Comparison of ENCODE assay signal across 8 mouse cellular contexts in genomic region chr16:93917712-93918678, GRCm38 (mm10). TPM values are rescaled to one million over a fixed set of nuclear protein-coding genes. Genes with fewer than 3 reads are reported as not detected.
A peak's percentile ranks its signal among the peaks of the same experiment; 100 is the strongest.
DNase-seq lines count a peak whose midpoint lies in the region; ATAC-seq and TF ChIP-seq lines count a peak whose summit lies in the region.

No protein-coding gene starts in this region.

- TF ChIP-seq RAD21 in CH12.LX (IDR thresholded peaks at IDR 0.05; ENCODE audit: low read depth, low read length), result peak; percentile 92

- no peak overlapping the region for H3K4me2 ChIP-seq in CH12.LX (ENCODE audit: insufficient read depth, low read depth, poor library complexity, severe bottlenecking)
- H3K4me2 ChIP-seq in forebrain, embryonic 12.5 days, result peak overlapping the region; percentile 45
- peak overlapping the region; percentile 19; the same call in 1 of the 2 replicates for H3K4me2 ChIP-seq in heart, postnatal 0 days (ENCODE audit: low read depth, low read length)
- H3K4me2 ChIP-seq in liver, postnatal 0 days (ENCODE audit: low read depth, low read length), result no peak overlapping the region
- H3K4me2 ChIP-seq in neural tube, embryonic 14.5 days (ENCODE audit: low read depth, low read length), result peak overlapping the region; percentile 37; the same call in 1 of the 2 replicates

- ATAC-seq in forebrain, embryonic 12.5 days (ENCODE audit: low FRiP score), result peak; percentile 53
- ATAC-seq in heart, postnatal 0 days (ENCODE audit: insufficient read depth, low read depth), result peak; percentile 57
- ATAC-seq in liver, postnatal 0 days, result peak; percentile 64
- ATAC-seq in neural tube, embryonic 14.5 days (ENCODE audit: low read depth), result peak; percentile 58; the same call in 1 of the 2 replicates

- peak overlapping the region; percentile 7; the same call in 1 of the 2 replicates for H3K27ac ChIP-seq in CH12.LX (ENCODE audit: insufficient read depth, low read depth)
- H3K27ac ChIP-seq in forebrain, embryonic 12.5 days, result no peak overlapping the region
- no peak overlapping the region for H3K27ac ChIP-seq in heart, postnatal 0 days (ENCODE audit: low read depth)
- H3K27ac ChIP-seq in liver, postnatal 0 days (ENCODE audit: low read depth), result no peak overlapping the region
- H3K27ac ChIP-seq in neural tube, embryonic 14.5 days (ENCODE audit: low read depth, low read length), result no peak overlapping the region

- dilution Hi-C loops in CH12.LX (cut with MboI; ENCODE audit: extremely low pct_ligation_motif_present, extremely low pct_unique_long_range_greater_than_20kb, low sequenced_read_pairs), result no loop called here

- no peak overlapping the region for H3K9ac ChIP-seq in CH12.LX (ENCODE audit: insufficient read depth, low read depth)
- no peak overlapping the region for H3K9ac ChIP-seq in forebrain, embryonic 12.5 days
- H3K9ac ChIP-seq in heart, postnatal 0 days (replicated peaks; ENCODE audit: low read depth, low read length), result no peak overlapping the region
- no peak overlapping the region for H3K9ac ChIP-seq in liver, postnatal 0 days (replicated peaks)
- no peak overlapping the region for H3K9ac ChIP-seq in neural tube, embryonic 14.5 days (replicated peaks; ENCODE audit: low read depth, low read length)

- no peaks in the 10 kb centered on the region for H3K9me3 ChIP-seq in CH12.LX (replicated peaks; ENCODE audit: low read length)
- H3K9me3 ChIP-seq in forebrain, embryonic 12.5 days, result no peaks in the 10 kb centered on the region
- H3K9me3 ChIP-seq in heart, postnatal 0 days (replicated peaks; ENCODE audit: control insufficient read depth, low read length), result no peaks in the 10 kb centered on the region
- H3K9me3 ChIP-seq in liver, postnatal 0 days (ENCODE audit: low read length), result no peaks in the 10 kb centered on the region
- H3K9me3 ChIP-seq in neural tube, embryonic 14.5 days (ENCODE audit: control insufficient read depth, low read length), result no peaks in the 10 kb centered on the region

- DNase-seq in CH12.LX (ENCODE audit: extremely low read depth), result peak; percentile 98
- DNase-seq in c-Kit-positive CD71-positive TER-119-negative erythroid progenitor cells, embryonic 14.5 days (ENCODE audit: low read depth), result peak; percentile 86
- peak; percentile 75 for DNase-seq in heart, postnatal 0 days (ENCODE audit: low spot score)
- DNase-seq in kidney, postnatal 4 days, result peak; percentile 93 to 95
- peak; percentile 90 for DNase-seq in liver, postnatal 0 days
- DNase-seq in testis, postnatal 10 days (ENCODE audit: low spot score), result peak; percentile 92

- peaks cover 35 to 73% of the 10 kb centered on the region in 2 experiments for H3K4me1 ChIP-seq in CH12.LX (ENCODE audit: control insufficient read depth in 1 of 2, insufficient read depth in 2 of 2)
- peaks cover 3% of the 10 kb centered on the region; the same call in 1 of the 2 replicates for H3K4me1 ChIP-seq in forebrain, embryonic 12.5 days
- H3K4me1 ChIP-seq in heart, postnatal 0 days (ENCODE audit: control insufficient read depth, insufficient read depth), result no peaks in the 10 kb centered on the region; the same call in 1 of the 2 replicates
- H3K4me1 ChIP-seq in liver, postnatal 0 days (ENCODE audit: insufficient read depth), result no peaks in the 10 kb centered on the region; the same call in 1 of the 2 replicates
- no peaks in the 10 kb centered on the region for H3K4me1 ChIP-seq in neural tube, embryonic 14.5 days (ENCODE audit: control insufficient read depth, insufficient read depth, low read length)

- H3K79me2 ChIP-seq in CH12.LX (replicated peaks; ENCODE audit: control insufficient read depth, extremely low read depth, insufficient read depth, poor library complexity, severe bottlenecking), result no peaks in the 10 kb centered on the region

- WGBS in forebrain, embryonic 12.5 days, result 44% methylated on average over 22 of the region's 22 CpGs
- 47% methylated on average over 16 of the region's 22 CpGs for WGBS in heart, postnatal 0 days
- 52% methylated on average over 14 of the region's 22 CpGs for WGBS in liver, postnatal 0 days (ENCODE audit: insufficient replicate concordance)
- 38% methylated on average over 22 of the region's 22 CpGs for WGBS in neural tube, embryonic 14.5 days

- TF ChIP-seq EP300 in CH12.LX (IDR thresholded peaks at IDR 0.05; ENCODE audit: low read length), result peak; percentile 75
- TF ChIP-seq EP300 in heart, postnatal 0 days (IDR thresholded peaks at IDR 0.05; ENCODE audit: low read depth), result no peak
- TF ChIP-seq EP300 in liver, postnatal 0 days (IDR thresholded peaks at IDR 0.05; ENCODE audit: low read depth), result no peak

- no peak overlapping the region for H3K4me3 ChIP-seq in CH12.LX (replicated peaks in 1 of 3; ENCODE audit: low read depth in 2 of 3, low read length in 2 of 3, poor library complexity in 1 of 3)
- 0 out of 2 replicates have a peak overlapping the region, but pooled peaks have one; percentile 15 for H3K4me3 ChIP-seq in forebrain, embryonic 12.5 days (replicated peaks)
- no peak overlapping the region for H3K4me3 ChIP-seq in heart, postnatal 0 days (ENCODE audit: low read depth, low read length)
- H3K4me3 ChIP-seq in liver, postnatal 0 days (ENCODE audit: low read depth, low read length), result no peak overlapping the region
- H3K4me3 ChIP-seq in neural tube, embryonic 14.5 days (ENCODE audit: low read depth, low read length), result no peak overlapping the region

- H3K36me3 ChIP-seq in CH12.LX (replicated peaks in 1 of 2; ENCODE audit: control insufficient read depth in 1 of 2, insufficient read depth in 1 of 2, low read length in 1 of 2), result no peaks in the 10 kb centered on the region
- no peaks in the 10 kb centered on the region for H3K36me3 ChIP-seq in forebrain, embryonic 12.5 days (replicated peaks)
- no peaks in the 10 kb centered on the region for H3K36me3 ChIP-seq in heart, postnatal 0 days (replicated peaks; ENCODE audit: control insufficient read depth, insufficient read depth, low read length)
- no peaks in the 10 kb centered on the region for H3K36me3 ChIP-seq in liver, postnatal 0 days (replicated peaks; ENCODE audit: insufficient read depth, low read length)
- H3K36me3 ChIP-seq in neural tube, embryonic 14.5 days (ENCODE audit: control insufficient read depth, insufficient read depth, low read length), result no peaks in the 10 kb centered on the region

- TF ChIP-seq POLR2A in CH12.LX (IDR thresholded peaks at IDR 0.05; ENCODE audit: low read depth, low read length), result no peak

- no peaks in the 10 kb centered on the region for H3K27me3 ChIP-seq in CH12.LX (replicated peaks)
- 0 out of 2 replicates have a peak, but pooled peaks cover 4% of the 10 kb centered on the region for H3K27me3 ChIP-seq in forebrain, embryonic 12.5 days
- H3K27me3 ChIP-seq in heart, postnatal 0 days (ENCODE audit: control insufficient read depth, insufficient read depth, low read length), result no peaks in the 10 kb centered on the region
- no peaks in the 10 kb centered on the region for H3K27me3 ChIP-seq in liver, postnatal 0 days (ENCODE audit: insufficient read depth, low read length)
- no peaks in the 10 kb centered on the region for H3K27me3 ChIP-seq in neural tube, embryonic 14.5 days (ENCODE audit: control insufficient read depth, insufficient read depth, low read length)

- TF ChIP-seq CTCF in CH12.LX (conservative IDR thresholded peaks at IDR 0.05 in 1 of 2, IDR thresholded peaks at IDR 0.05 in 1 of 2; ENCODE audit: low read depth in 2 of 2, low read length in 2 of 2), result peak; percentile 93 to 98
- TF ChIP-seq CTCF in heart, postnatal 0 days (IDR thresholded peaks at IDR 0.05; ENCODE audit: low read depth), result peak; percentile 75
- peak; percentile 88 for TF ChIP-seq CTCF in liver, postnatal 0 days (IDR thresholded peaks at IDR 0.05; ENCODE audit: low read depth)

- in situ Hi-C loops in CH12.LX (cut with MboI; ENCODE audit: low pct_ligation_motif_present, low pct_unique_long_range_greater_than_20kb, low sequenced_read_pairs), result no loop called here

TF ChIP-seq in CH12.LX, 34 proteins besides CTCF, POLR2A, EP300 and RAD21 (continues in another document):
- TF ChIP-seq ZMIZ1 (IDR thresholded peaks at IDR 0.05; ENCODE audit: low read depth, low read length), result no peak
- TF ChIP-seq MEF2A (IDR thresholded peaks at IDR 0.05; ENCODE audit: borderline replicate concordance, low read depth, low read length), result peak; percentile 79; the same call in 1 of the 2 replicates
- no peak for TF ChIP-seq ZKSCAN1 (IDR thresholded peaks at IDR 0.05; ENCODE audit: borderline replicate concordance, low read depth, low read length)
- no peak for TF ChIP-seq TBP (conservative IDR thresholded peaks at IDR 0.05; ENCODE audit: low read depth, low read length)
- peak; percentile 84 for TF ChIP-seq IRF4 (IDR thresholded peaks at IDR 0.05; ENCODE audit: low read depth, low read length)
- TF ChIP-seq POLR2AphosphoS2 (IDR thresholded peaks at IDR 0.05; ENCODE audit: low read depth, low read length), result no peak
- peak; percentile 59; the same call in 1 of the 2 replicates for TF ChIP-seq E2F4 (IDR thresholded peaks at IDR 0.05; ENCODE audit: insufficient replicate concordance, low read depth, low read length)
- TF ChIP-seq GABPA (IDR thresholded peaks at IDR 0.05; ENCODE audit: insufficient replicate concordance, low read depth, low read length), result no peak
- TF ChIP-seq SIN3A (IDR thresholded peaks at IDR 0.05; ENCODE audit: low read length), result peak; percentile 66; the same call in 1 of the 2 replicates
- peak; percentile 47 for TF ChIP-seq ETS1 (conservative IDR thresholded peaks at IDR 0.05; ENCODE audit: low read depth, low read length)
- TF ChIP-seq NELFE (IDR thresholded peaks at IDR 0.05; ENCODE audit: low read depth, low read length), result peak; percentile 63; the same call in 1 of the 2 replicates
- TF ChIP-seq MAFK (IDR thresholded peaks at IDR 0.05; ENCODE audit: insufficient replicate concordance, low read length), result peak; percentile 79
- no peak; the same call in 1 of the 2 replicates for TF ChIP-seq MXI1 (IDR thresholded peaks at IDR 0.05; ENCODE audit: low read depth, low read length)
- peak; percentile 82 for TF ChIP-seq NRF1 (IDR thresholded peaks at IDR 0.05; ENCODE audit: low read depth, low read length)
- no peak for TF ChIP-seq USF2 (conservative IDR thresholded peaks at IDR 0.05; ENCODE audit: low read depth, low read length)
- no peak for TF ChIP-seq CHD2 (IDR thresholded peaks at IDR 0.05; ENCODE audit: low read length)
- peak; percentile 67 for TF ChIP-seq JUND (conservative IDR thresholded peaks at IDR 0.05; ENCODE audit: low read depth, low read length)

RNA-seq across cellular contexts. Expression of gene Chaf1b, which starts 34.3 kb away (rescaled TPM):
- total RNA-seq in CH12.LX (2012; rRNA removed), result 46.7 and 58.6 TPM in 2 replicates
- 74.8 and 76.2 TPM in 2 replicates for total RNA-seq in CH12.LX (2014; rRNA removed)
- polyA plus RNA-seq in CH12.LX (2012; ENCODE audit: insufficient read length, low read depth), result 82.0 and 84.0 TPM in 2 replicates
- polyA plus RNA-seq in forebrain, embryonic 12.5 days (2016; fragmentation: Nextera tagmentation; extraction: Ambion mirVana), result 92.4 and 93.4 TPM in 2 replicates
- total RNA-seq in heart, postnatal 0 days (2014; rRNA removed; ENCODE audit: low replicate concordance), result 13.6 and 15.1 TPM in 2 replicates
- 12.6 and 13.1 TPM in 2 replicates for polyA plus RNA-seq in heart, postnatal 0 days (2015; fragmentation: Nextera tagmentation; extraction: Ambion mirVana)
- polyA plus RNA-seq in liver, postnatal 0 days (2015; fragmentation: Nextera tagmentation; extraction: Ambion mirVana), result 17.2 and 18.9 TPM in 2 replicates
- 16.0 and 16.5 TPM in 2 replicates for polyA plus RNA-seq in neural tube, embryonic 14.5 days (2014; fragmentation: Nextera tagmentation; extraction: Ambion mirVana)

Comparison
In these comparisons a context has a peak if more than half of its experiments do, and no peak if none do; other contexts are left out.
1. H3K4me2 ChIP-seq: peak in forebrain, embryonic 12.5 days (single experiment), heart, postnatal 0 days (single experiment) and neural tube, embryonic 14.5 days (single experiment); none in CH12.LX (single experiment) and liver, postnatal 0 days (single experiment).
2. Peak in every context shown above with its lines, with median percentiles within 50 percentile points of each other: DNase-seq, CTCF ChIP-seq and ATAC-seq.